Mouse (Mus musculus) E14TG2a.4 (cell line): Measurements from ENCODE around the gene Hmgcs2.
"Not testable (repeated sequence)": the region's sequence is repeated elsewhere in the genome, so short reads cannot be mapped to it uniquely, and the experiment has no call there.

ENCODE experiments used
- CTCF ChIP-seq: conservative IDR thresholded peaks from 2 replicates; pipeline ENCODE4 v1.5.1; 2014; ENCODE audit warnings: low read length
- NANOG ChIP-seq: IDR thresholded peaks from 2 replicates; pipeline ENCODE4 v1.6.1; 2014; ENCODE audit warnings: borderline replicate concordance, low read length, mixed read lengths
- POU5F1 ChIP-seq: IDR thresholded peaks from 2 replicates; pipeline ENCODE4 v1.6.1; 2014; ENCODE audit warnings: low read length, borderline replicate concordance

GRCm38 (mm10) chr3:98339706-98340109 is 59.5 kb downstream of the Hmgcs2 start, which contains the start of gene Phgdh:
- TF ChIP-seq CTCF, POU5F1, NANOG: not testable (repeated sequence)
